ENCODE assay signal across 13 mouse cellular contexts in genomic region chr13:23317305-23317889, GRCm38 (mm10). TPM values are rescaled to one million over a fixed set of nuclear protein-coding genes. Genes with fewer than 3 reads are reported as not detected.
DNase-seq lines count a peak whose midpoint lies in the region; ATAC-seq and TF ChIP-seq lines count a peak whose summit lies in the region.
"Had no signal": no experiment of that assay in that cellular context is flagged by ENCODE, and none has a peak within 500 bp of the region (broad histone marks: within the 10 kb centered on the region; RNA-seq: fewer than 3 reads in every experiment).

No protein-coding gene starts in this region.

- no peaks in the 10 kb centered on the region for H3K9me3 ChIP-seq in heart, embryonic 11.5 days (replicated peaks; ENCODE audit: control insufficient read depth, low read length)
- H3K9me3 ChIP-seq in intestine, embryonic 16.5 days (ENCODE audit: control insufficient read depth, low read length), result no peaks in the 10 kb centered on the region
- H3K9me3 ChIP-seq: G1E; lung, embryonic 15.5 days had no signal

- no peaks in the 10 kb centered on the region for H3K36me3 ChIP-seq in heart, embryonic 11.5 days (ENCODE audit: control insufficient read depth, insufficient read depth, low read length)
- H3K36me3 ChIP-seq in heart, adult 2 months (ENCODE audit: control insufficient read depth, insufficient read depth, low read length), result no peaks in the 10 kb centered on the region
- H3K36me3 ChIP-seq in intestine, embryonic 16.5 days (ENCODE audit: control insufficient read depth, insufficient read depth, low read length), result no peaks in the 10 kb centered on the region
- H3K36me3 ChIP-seq: G1E; lung, embryonic 15.5 days had no signal

- no peak for TF ChIP-seq EP300 in heart, adult 2 months (IDR thresholded peaks at IDR 0.05; ENCODE audit: insufficient read depth, low read depth, low read length)

- TF ChIP-seq CTCF in heart, adult 2 months (IDR thresholded peaks at IDR 0.05), result no peak
- no peak for TF ChIP-seq CTCF in bone marrow macrophage, adult 2 months (IDR thresholded peaks at IDR 0.05; ENCODE audit: low read depth, low read length)

- ATAC-seq in heart, embryonic 11.5 days (replicated peaks; ENCODE audit: insufficient number of reproducible peaks, low FRiP score, low TSS enrichment), result 0 out of 2 replicates have a peak, but pooled peaks have one; percentile 18
- no peak for ATAC-seq in intestine, embryonic 16.5 days
- ATAC-seq in megakaryocyte progenitor cell, adult 5-6 weeks (replicated peaks; ENCODE audit: poor library complexity), result no peak

- H3K27me3 ChIP-seq in heart, embryonic 11.5 days (ENCODE audit: control insufficient read depth, insufficient read depth, low read length), result peaks cover 11% of the 10 kb centered on the region
- H3K27me3 ChIP-seq in heart, adult 2 months (ENCODE audit: control insufficient read depth, insufficient read depth, low read length), result peaks cover 8% of the 10 kb centered on the region; the same call in 1 of the 2 replicates
- peaks cover 9% of the 10 kb centered on the region; the same call in 1 of the 2 replicates for H3K27me3 ChIP-seq in intestine, embryonic 16.5 days (replicated peaks; ENCODE audit: control insufficient read depth, insufficient read depth, low read length)

- 6% methylated on average over 18 of the region's 18 CpGs for WGBS in heart, embryonic 11.5 days (ENCODE audit: insufficient replicate concordance)
- 11% methylated on average over 18 of the region's 18 CpGs for WGBS in heart, adult 2 months
- 11% methylated on average over 18 of the region's 18 CpGs for WGBS in intestine, embryonic 16.5 days

- DNase-seq in heart, adult 2 months, result no peak
- peak; percentile 65 for DNase-seq in 3T3-L1 (ENCODE audit: low read depth, low spot score)
- no peak for DNase-seq in thymus, postnatal 36 days
- no peak for DNase-seq in right cerebral cortex, adult 18-20 months
- DNase-seq: cerebellum, adult 11 months; gastrocnemius, postnatal 36 days; kidney, postnatal 36 days had no signal

- no peak overlapping the region; the same call in 1 of the 2 replicates for H3K9ac ChIP-seq in heart, embryonic 11.5 days (ENCODE audit: low read depth, low read length)
- H3K9ac ChIP-seq in heart, adult 2 months (ENCODE audit: low read depth, low read length), result no peak overlapping the region
- no peak overlapping the region for H3K9ac ChIP-seq in intestine, embryonic 16.5 days (ENCODE audit: low read depth, low read length)
- H3K9ac ChIP-seq: lung, embryonic 15.5 days had no signal

- no peaks in the 10 kb centered on the region for H3K79me2 ChIP-seq in heart, adult 2 months (replicated peaks; ENCODE audit: control insufficient read depth, insufficient read depth, low read length)

- peak overlapping the region; percentile 53 for H3K4me2 ChIP-seq in heart, embryonic 11.5 days
- H3K4me2 ChIP-seq in intestine, embryonic 16.5 days (ENCODE audit: low read depth, low read length), result peak overlapping the region; percentile 19; the same call in 1 of the 2 replicates
- H3K4me2 ChIP-seq: lung, embryonic 15.5 days had no signal

- H3K4me1 ChIP-seq in heart, embryonic 11.5 days (ENCODE audit: control insufficient read depth, insufficient read depth, low read length), result no peaks in the 10 kb centered on the region
- no peaks in the 10 kb centered on the region for H3K4me1 ChIP-seq in heart, adult 2 months (ENCODE audit: control insufficient read depth, insufficient read depth, low read length)
- peaks cover 8% of the 10 kb centered on the region for H3K4me1 ChIP-seq in bone marrow macrophage, adult 2 months (ENCODE audit: control insufficient read depth, insufficient read depth, low read length)
- peaks cover 4% of the 10 kb centered on the region; the same call in 1 of the 2 replicates for H3K4me1 ChIP-seq in intestine, embryonic 16.5 days (ENCODE audit: control insufficient read depth, insufficient read depth, low read length)

- peak overlapping the region; percentile 32; the same call in 1 of the 2 replicates for H3K4me3 ChIP-seq in heart, embryonic 11.5 days (ENCODE audit: low read depth, low read length)
- H3K4me3 ChIP-seq in heart, adult 2 months, result no peak overlapping the region
- H3K4me3 ChIP-seq in bone marrow macrophage, adult 2 months (ENCODE audit: insufficient read depth, low read length), result peak overlapping the region; percentile 5; the same call in 1 of the 2 replicates
- H3K4me3 ChIP-seq in intestine, embryonic 16.5 days (ENCODE audit: low read length), result peak overlapping the region; percentile 9
- H3K4me3 ChIP-seq: lung, embryonic 15.5 days had no signal

- intact Hi-C loops in heart, adult 2 months (cut with DNase I), result no loop called here

- no peak for TF ChIP-seq POLR2A in heart, adult 2 months (IDR thresholded peaks at IDR 0.05; ENCODE audit: insufficient read depth, low read depth, low read length)
- no peak for TF ChIP-seq POLR2A in bone marrow macrophage, adult 2 months (IDR thresholded peaks at IDR 0.05; ENCODE audit: borderline replicate concordance, low read depth, low read length)

- no peak overlapping the region for H3K27ac ChIP-seq in heart, embryonic 11.5 days (ENCODE audit: low read depth, low read length)
- H3K27ac ChIP-seq in heart, adult 2 months, result no peak overlapping the region
- no peak overlapping the region for H3K27ac ChIP-seq in bone marrow macrophage, adult 2 months (ENCODE audit: insufficient read depth, low read depth, low read length)
- no peak overlapping the region for H3K27ac ChIP-seq in intestine, embryonic 16.5 days (ENCODE audit: low read length)
- H3K27ac ChIP-seq: lung, embryonic 15.5 days had no signal

RNA-seq across cellular contexts. Expression of gene Zfp322a, which starts 51.6 kb away (rescaled TPM):
- polyA plus RNA-seq in heart, embryonic 11.5 days (2014; fragmentation: Nextera tagmentation; extraction: Ambion mirVana), result 43.4 and 43.7 TPM in 2 replicates
- total RNA-seq in heart, adult 2 months (2021), result 10 to 100 TPM; 14.8 to 15.8 TPM
- polyA plus RNA-seq in heart, adult 2 months (2012; rRNA removed), result 1.5 and 5.3 TPM in 2 replicates
- 14.9 and 16.4 TPM in 2 replicates for polyA plus RNA-seq in bone marrow macrophage, adult 2 months (2012; ENCODE audit: insufficient read depth, insufficient read length, missing spikeins)
- polyA plus RNA-seq in intestine, embryonic 16.5 days (2015; fragmentation: Nextera tagmentation; extraction: Ambion mirVana), result 30.1 and 31.7 TPM in 2 replicates
- 21.9 and 24.3 TPM in 2 replicates for total RNA-seq in megakaryocyte progenitor cell, adult 5-6 weeks (2015)
- 39.4 and 75.5 TPM in 2 replicates for total RNA-seq in megakaryocyte progenitor cell, adult 5-6 weeks (2017)
